Mouse (Mus musculus): ENCODE data around the gene Ppp1r21.

- TF ChIP-seq POLR2A (IDR thresholded peaks at IDR 0.05; ENCODE audit: borderline replicate concordance, extremely low read depth, low read depth, low read length), result no peak
- TF ChIP-seq CTCF (IDR thresholded peaks at IDR 0.05; ENCODE audit: insufficient read depth, low read length), result no peak
These were observed 35.2 kb upstream of the Ppp1r21 start for GRCm38 (mm10) chr17:88494772-88495132.
